9 mouse cellular contexts compared by ENCODE assay signal in genomic region chr13:43302239-43302638, GRCm38 (mm10). TPM values are rescaled to one million over a fixed set of nuclear protein-coding genes. Genes with fewer than 3 reads are reported as not detected.
DNase-seq lines count a peak whose midpoint lies in the region; ATAC-seq and TF ChIP-seq lines count a peak whose summit lies in the region.
"Had no signal": no experiment of that assay in that cellular context is flagged by ENCODE, and none has a peak within 500 bp of the region (broad histone marks: within the 10 kb centered on the region; RNA-seq: fewer than 3 reads in every experiment).

No protein-coding gene starts in this region.

- H3K27me3 ChIP-seq in heart, embryonic 13.5 days (replicated peaks): peaks cover 19% of the 10 kb centered on the region
- H3K27me3 ChIP-seq in hindbrain, embryonic 11.5 days (ENCODE audit: control insufficient read depth, insufficient read depth, low read length): peaks cover 32% of the 10 kb centered on the region
- peaks cover 45% of the 10 kb centered on the region for H3K27me3 ChIP-seq in midbrain, embryonic 13.5 days
- H3K27me3 ChIP-seq: Patski had no signal

- no peak for ATAC-seq in heart, embryonic 13.5 days (ENCODE audit: extremely low read depth, insufficient number of reproducible peaks, low FRiP score, low TSS enrichment)
- ATAC-seq in hindbrain, embryonic 11.5 days (ENCODE audit: low FRiP score): no peak
- ATAC-seq in midbrain, embryonic 13.5 days: no peak
- ATAC-seq: Patski had no signal

- no peaks in the 10 kb centered on the region for H3K9me3 ChIP-seq in heart, embryonic 13.5 days
- H3K9me3 ChIP-seq in hindbrain, embryonic 11.5 days (ENCODE audit: control insufficient read depth, low read length): no peaks in the 10 kb centered on the region
- no peaks in the 10 kb centered on the region for H3K9me3 ChIP-seq in midbrain, embryonic 13.5 days

- peak overlapping the region; percentile 89 for H3K9ac ChIP-seq in heart, embryonic 13.5 days
- no peak overlapping the region for H3K9ac ChIP-seq in hindbrain, embryonic 11.5 days (ENCODE audit: low read depth, low read length)
- peak overlapping the region; percentile 87 for H3K9ac ChIP-seq in midbrain, embryonic 13.5 days (replicated peaks)

- TF ChIP-seq POLR2A in brain, embryonic 14.5 days (IDR thresholded peaks at IDR 0.05; ENCODE audit: borderline replicate concordance, extremely low read depth, insufficient read depth, insufficient read length, poor library complexity, severe bottlenecking): no peak

- H3K4me1 ChIP-seq in heart, embryonic 13.5 days: peaks cover 54% of the 10 kb centered on the region
- peaks cover 2% of the 10 kb centered on the region; the same call in 1 of the 2 replicates for H3K4me1 ChIP-seq in hindbrain, embryonic 11.5 days (replicated peaks; ENCODE audit: control insufficient read depth, insufficient read depth, low read length)
- H3K4me1 ChIP-seq in midbrain, embryonic 13.5 days (replicated peaks): peaks cover 44% of the 10 kb centered on the region

- no peak for TF ChIP-seq CTCF in brain, embryonic 14.5 days (IDR thresholded peaks at IDR 0.05; ENCODE audit: borderline replicate concordance, extremely low read depth, insufficient read depth, insufficient read length)

- no peak overlapping the region for H3K27ac ChIP-seq in heart, embryonic 13.5 days (replicated peaks)
- no peak overlapping the region for H3K27ac ChIP-seq in hindbrain, embryonic 11.5 days (ENCODE audit: low read depth, low read length)
- H3K27ac ChIP-seq in midbrain, embryonic 13.5 days: 0 out of 2 replicates have a peak overlapping the region, but pooled peaks have one; percentile 92

- DNase-seq in heart, postnatal 36 days: no peak
- DNase-seq in brain, embryonic 14.5 days (ENCODE audit: low read depth): peak; percentile 66
- peak; percentile 37 for DNase-seq in hindbrain, embryonic 11.5 days (ENCODE audit: low spot score)
- no peak for DNase-seq in frontal cortex, postnatal 10 days (ENCODE audit: low spot score in 2 of 2)
- DNase-seq in spleen, adult 12 weeks (ENCODE audit: low spot score): no peak
- no peak for DNase-seq in left cerebral cortex, adult 18-20 months (ENCODE audit: low spot score in 2 of 2)

- H3K36me3 ChIP-seq in heart, embryonic 13.5 days: no peaks in the 10 kb centered on the region
- no peaks in the 10 kb centered on the region for H3K36me3 ChIP-seq in hindbrain, embryonic 11.5 days (ENCODE audit: control insufficient read depth, insufficient read depth, low read length)
- H3K36me3 ChIP-seq in midbrain, embryonic 13.5 days: no peaks in the 10 kb centered on the region

- H3K4me3 ChIP-seq in heart, embryonic 13.5 days: peak overlapping the region; percentile 84
- peak overlapping the region; percentile 67 for H3K4me3 ChIP-seq in hindbrain, embryonic 11.5 days (ENCODE audit: low read depth, low read length)
- H3K4me3 ChIP-seq in midbrain, embryonic 13.5 days (replicated peaks): peak overlapping the region; percentile 87

- H3K4me2 ChIP-seq in heart, embryonic 13.5 days: peak overlapping the region; percentile 100
- H3K4me2 ChIP-seq in hindbrain, embryonic 11.5 days (replicated peaks; ENCODE audit: low read depth, low read length): peak overlapping the region; percentile 100
- H3K4me2 ChIP-seq in midbrain, embryonic 13.5 days (replicated peaks): peak overlapping the region; percentile 93

- WGBS in heart, embryonic 13.5 days: 7% methylated on average over 11 of the region's 11 CpGs
- WGBS in hindbrain, embryonic 11.5 days: 7% methylated on average over 11 of the region's 11 CpGs
- 7% methylated on average over 11 of the region's 11 CpGs for WGBS in midbrain, embryonic 13.5 days

- intact Hi-C loops in heart, postnatal 36 days (cut with DNase I): loop anchor here (2.0 to 5.0 kb wide), 3 partner anchors 67 to 99 kb away; partner anchors contain the start of gene Nol7

RNA-seq across cellular contexts. Expression of gene Gfod1, which starts 1.7 kb away (rescaled TPM):
- 0.51 and 0.83 TPM in 2 replicates for polyA plus RNA-seq in heart, embryonic 13.5 days (2015; fragmentation: Nextera tagmentation; extraction: Ambion mirVana)
- 10 to 100 TPM; 26.8 to 36.3 TPM for total RNA-seq in heart, postnatal 36 days (2021)
- polyA plus RNA-seq in brain, embryonic 14.5 days (2012; rRNA removed): 5.6 and 9.8 TPM in 2 replicates
- 0.71 and 0.77 TPM in 2 replicates for polyA plus RNA-seq in hindbrain, embryonic 11.5 days (2014; fragmentation: Nextera tagmentation; extraction: Ambion mirVana)
- polyA plus RNA-seq in midbrain, embryonic 13.5 days (2015; fragmentation: Nextera tagmentation; extraction: Ambion mirVana): 1.6 and 1.7 TPM in 2 replicates
- 100 to 1,000 TPM; 116 to 128 TPM for total RNA-seq in left cerebral cortex, adult 18-20 months (2021)

Comparison
In these comparisons a context has a peak if more than half of its experiments do, and no peak if none do; other contexts are left out.
1. DNase-seq: peak in brain, embryonic 14.5 days (single experiment) and hindbrain, embryonic 11.5 days (single experiment); none in heart, postnatal 36 days (0 of 2), frontal cortex, postnatal 10 days (0 of 2), spleen, adult 12 weeks (single experiment) and left cerebral cortex, adult 18-20 months (0 of 2).
2. Peak in every context shown above with its lines, with median percentiles within 50 percentile points of each other: H3K4me2 ChIP-seq and H3K4me3 ChIP-seq.